Mouse (Mus musculus): ENCODE data around the gene Gclc.

Gclc gene

DNA sequence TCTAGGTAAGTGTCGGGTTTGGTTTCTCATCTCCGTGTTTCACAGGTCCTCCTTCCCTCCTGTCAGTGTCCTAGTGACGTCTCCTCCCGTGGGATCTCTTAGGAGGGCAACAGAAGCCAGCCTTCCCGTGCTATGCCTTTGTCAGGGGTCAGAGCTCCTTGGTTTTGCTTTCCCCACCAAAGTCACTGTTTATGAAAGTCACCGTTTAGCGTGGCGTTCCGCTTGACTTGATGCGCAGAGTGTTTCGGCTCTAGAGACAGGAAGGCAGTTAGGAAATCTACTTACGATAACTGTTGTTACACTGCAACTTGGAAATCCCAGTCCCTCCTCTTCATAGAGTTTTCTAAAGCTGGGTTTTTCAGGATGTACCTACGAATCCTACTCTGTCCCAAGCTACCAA is 28.7 kb downstream of the Gclc start:
- no peak for DNase-seq (ENCODE audit: low read depth, low spot score)

DNA sequence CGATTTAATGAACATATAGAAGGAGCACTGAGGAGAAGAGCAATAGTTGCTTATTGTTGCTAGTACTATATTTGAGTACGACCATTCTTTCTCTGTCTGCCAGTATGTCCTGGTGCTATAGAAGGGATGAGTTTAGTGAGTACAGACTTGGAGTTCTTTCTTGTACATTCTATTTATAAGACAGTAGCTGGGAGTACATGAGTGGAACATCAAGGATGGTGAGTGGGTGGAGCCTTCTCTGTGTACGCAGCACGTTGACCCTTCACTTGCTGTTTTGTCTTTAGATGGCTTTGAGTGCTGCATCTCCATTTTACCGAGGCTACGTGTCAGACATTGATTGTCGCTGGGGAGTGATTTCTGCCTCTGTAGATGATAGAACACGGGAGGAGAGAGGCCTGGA is 31.1 kb downstream of the Gclc start:
- no peak for DNase-seq (ENCODE audit: low read depth, low spot score)

DNA sequence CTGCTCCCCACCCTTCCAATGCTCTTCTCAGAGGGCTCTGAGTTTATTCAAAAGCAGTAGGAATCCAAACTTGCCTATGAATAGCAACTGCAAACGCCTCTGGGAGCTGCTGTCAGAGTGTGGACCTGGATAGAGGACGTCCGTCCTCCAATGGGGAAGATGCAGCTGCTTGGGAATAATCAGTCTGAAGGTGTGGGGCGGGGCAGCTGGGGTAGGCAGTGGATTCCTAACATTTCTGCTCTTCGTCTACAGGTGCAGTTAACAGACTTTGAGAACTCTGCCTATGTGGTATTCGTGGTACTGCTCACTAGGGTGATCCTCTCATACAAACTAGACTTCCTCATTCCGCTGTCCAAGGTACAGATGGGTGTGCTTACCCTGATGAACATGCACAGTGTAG is 33.6 kb downstream of the Gclc start:
- no peak for DNase-seq (ENCODE audit: low read depth, low spot score)

GRCm38 (mm10) chr9:77789615-77790348 is 35.4 kb downstream of the Gclc start:
- DNase-seq (ENCODE audit: low read depth, low spot score): no peak

DNA sequence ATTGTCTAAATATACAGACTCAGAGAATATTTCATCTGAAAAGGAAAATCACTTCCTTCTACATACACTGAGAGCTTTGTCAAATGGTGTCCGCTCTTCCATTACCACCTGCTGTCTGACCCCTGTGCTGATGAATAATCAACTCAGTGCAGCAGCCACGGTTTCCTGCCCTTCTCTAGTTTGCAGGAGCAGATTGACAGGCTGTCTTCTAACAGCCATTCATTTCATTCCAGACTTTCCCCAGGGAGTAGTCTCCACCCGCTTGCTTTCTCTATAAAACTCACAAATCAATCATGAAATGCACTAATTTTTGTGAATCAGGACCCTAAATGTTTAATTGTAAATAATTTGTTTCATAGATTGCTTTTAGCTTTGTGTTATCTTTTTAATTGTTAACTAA is 39.5 kb downstream of the Gclc start:
- DNase-seq (ENCODE audit: low read depth, low spot score): no peak

DNA sequence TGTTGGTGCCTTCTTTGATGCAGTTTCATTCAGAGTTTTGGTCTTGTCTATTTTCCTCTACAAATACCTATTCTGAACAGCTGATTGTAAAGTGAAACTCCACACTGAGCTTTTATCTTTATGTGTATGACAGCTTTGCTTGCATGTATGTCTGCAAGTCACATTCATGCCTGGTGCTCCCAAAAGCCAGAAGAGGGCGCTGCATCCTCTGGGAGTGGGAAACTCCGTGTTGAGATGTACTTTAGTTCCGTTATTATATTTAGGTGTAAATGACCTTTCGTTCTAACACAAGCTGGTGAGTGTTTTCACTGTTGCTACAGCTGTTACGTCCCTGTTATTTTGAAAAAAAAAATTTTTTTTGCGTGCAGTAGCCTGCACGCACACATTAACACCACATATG is 48.1 kb downstream of the Gclc start:
- DNase-seq (ENCODE audit: low read depth, low spot score): no peak

DNA sequence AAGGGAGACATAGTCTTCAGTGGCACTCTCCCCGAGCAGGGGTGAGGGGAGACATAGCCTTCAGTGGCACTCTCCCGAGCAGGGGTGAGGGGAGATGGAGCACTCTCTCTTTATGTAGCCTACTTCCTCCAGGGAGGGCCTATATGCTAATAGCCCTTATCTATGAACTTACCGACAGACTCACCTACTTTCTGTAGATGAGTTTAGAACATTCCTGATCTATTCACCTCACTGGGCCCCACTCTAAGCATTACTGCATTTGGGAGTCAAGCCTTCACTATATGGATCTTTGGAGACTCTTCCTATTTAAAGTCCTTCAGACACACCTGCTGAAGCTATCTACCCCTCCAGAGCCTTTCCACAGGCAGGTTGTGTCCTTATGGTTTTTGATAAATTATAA is 52.1 kb downstream of the Gclc start:
- no peak for DNase-seq (ENCODE audit: low read depth, low spot score)

DNA sequence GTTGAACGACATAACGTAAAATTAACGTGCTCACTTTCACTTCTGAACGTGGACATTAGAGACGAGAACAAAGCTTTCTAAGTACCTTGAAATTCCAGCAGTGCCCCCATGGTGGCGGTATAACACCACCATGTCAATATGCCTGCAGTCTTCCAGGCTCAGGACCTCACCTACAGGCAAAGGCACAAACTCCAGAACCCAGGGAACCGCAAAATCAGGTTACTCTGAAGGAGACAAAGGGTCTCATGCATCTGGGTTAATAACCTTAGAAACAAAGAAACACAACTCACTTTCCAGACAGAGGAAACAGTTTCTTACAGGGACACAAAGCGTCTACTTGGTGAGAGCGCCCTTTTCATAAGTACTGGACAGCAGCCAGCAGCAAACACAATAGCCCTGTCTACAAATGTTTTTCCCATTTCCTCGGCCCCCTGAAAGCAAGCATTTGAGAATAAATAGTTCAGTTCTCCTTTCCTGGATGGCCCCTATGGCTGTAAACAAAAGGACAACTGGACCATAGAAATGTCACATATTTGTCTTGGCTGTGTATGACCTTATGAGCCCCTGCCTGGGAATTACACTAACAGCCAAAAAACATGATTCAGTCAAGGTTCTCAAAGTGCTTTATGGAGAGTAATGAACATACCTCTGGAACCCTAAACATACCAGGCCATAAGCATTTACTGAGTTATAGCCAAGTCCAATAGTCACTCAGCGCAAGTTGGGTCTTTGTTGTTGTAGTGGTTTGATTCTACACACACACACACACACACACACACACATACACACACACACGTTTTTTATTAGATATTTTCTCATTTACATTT is 52.7 kb downstream of the Gclc start:
- DNase-seq (ENCODE audit: low read depth, low spot score): peak; percentile 72

- no peak for DNase-seq (ENCODE audit: low read depth, low spot score)
These were observed 54.1 kb downstream of the Gclc start for GRCm38 (mm10) chr9:77808481-77808880.

DNA sequence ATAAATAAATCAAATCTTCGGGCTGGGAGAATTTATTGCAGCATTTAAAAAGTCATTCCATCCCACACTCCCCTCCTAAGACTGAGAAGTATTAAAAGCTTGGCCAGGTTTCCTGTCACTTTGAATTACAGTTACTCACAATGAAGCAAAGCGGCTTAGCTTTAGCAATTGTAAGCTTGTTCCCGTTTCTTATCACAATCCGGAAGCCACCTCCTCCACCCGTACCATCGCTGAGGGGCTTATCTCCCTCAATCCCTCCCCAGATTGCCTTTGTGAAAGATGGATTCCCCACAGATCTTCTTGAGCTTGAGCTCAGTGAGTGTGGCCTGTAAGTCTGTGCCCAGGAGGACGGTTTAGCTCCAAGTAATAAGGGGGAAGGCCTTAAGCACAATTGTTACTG is 64.5 kb downstream of the Gclc start:
- no peak for DNase-seq (ENCODE audit: low read depth, low spot score)

GRCm38 (mm10) chr9:77819318-77819717 is 65.0 kb downstream of the Gclc start:
- no peak for DNase-seq (ENCODE audit: low read depth, low spot score)

DNA sequence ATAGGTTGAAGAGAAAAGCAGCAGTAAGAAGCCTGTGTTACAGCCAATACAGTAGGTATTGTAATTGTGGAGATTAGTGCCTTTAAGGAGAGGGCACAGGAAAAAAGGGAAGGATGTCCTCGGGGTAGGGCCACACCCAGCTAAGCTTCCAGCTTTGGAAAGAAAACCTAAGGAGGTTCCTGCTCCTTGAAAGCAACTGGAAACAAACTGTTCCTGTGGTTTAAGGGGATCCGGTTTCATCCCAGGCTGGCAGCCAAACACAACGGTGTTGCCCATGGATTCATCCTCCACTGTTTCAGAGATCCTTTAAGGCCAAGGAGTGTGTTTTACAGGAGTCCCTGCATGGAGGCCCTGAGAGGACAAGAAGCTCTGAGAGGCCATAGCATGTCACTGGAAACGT is 66.5 kb downstream of the Gclc start:
- DNase-seq (ENCODE audit: low read depth, low spot score): no peak

GRCm38 (mm10) chr9:77825380-77825961 is 71.1 kb downstream of the Gclc start:
- DNase-seq (ENCODE audit: low read depth, low spot score): no peak

DNA sequence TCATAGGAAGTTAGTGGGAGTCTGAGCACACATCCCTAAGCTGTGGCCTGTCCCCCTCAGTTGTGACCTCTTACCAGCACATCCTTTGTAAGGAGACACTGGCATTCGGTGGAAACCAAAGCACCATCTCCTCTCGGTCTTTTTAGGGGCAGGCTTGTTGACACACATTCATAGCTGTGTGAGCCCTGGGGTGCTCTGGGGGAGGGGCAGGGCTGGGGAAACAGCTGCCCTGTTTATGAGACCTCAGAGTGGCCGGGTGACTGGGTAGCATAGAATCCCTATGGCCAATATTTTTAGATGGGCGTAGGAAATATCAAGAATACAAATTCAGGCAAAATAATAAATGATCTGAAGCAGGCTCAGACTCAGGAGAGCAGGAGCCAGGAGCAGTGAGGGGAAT is 71.9 kb downstream of the Gclc start:
- no peak for DNase-seq (ENCODE audit: low read depth, low spot score)

- DNase-seq (ENCODE audit: low read depth, low spot score): no peak
These were observed 74.2 kb downstream of the Gclc start for GRCm38 (mm10) chr9:77828531-77828965.

GRCm38 (mm10) chr9:77834259-77834993 is 80.1 kb downstream of the Gclc start:
- DNase-seq (ENCODE audit: low read depth, low spot score): no peak

DNA sequence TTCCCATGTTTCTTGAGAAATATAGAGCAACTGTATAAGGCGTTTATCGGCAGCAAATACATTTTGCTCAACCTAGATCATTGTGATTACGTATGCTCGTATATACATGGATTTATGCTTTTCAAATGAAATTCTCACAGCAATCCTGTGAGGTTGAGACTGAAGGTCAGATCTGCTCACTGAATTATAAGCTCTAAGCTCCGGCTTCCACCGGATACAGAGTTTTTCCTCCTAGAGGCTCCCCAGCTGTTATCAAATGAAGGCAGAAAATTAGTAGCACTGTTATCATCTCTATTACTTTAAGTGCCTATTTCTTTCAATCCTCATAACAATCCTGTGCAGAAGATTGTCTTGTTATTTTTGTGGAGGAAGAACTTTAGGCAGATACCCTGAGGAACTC is 80.8 kb downstream of the Gclc start:
- no peak for DNase-seq (ENCODE audit: low read depth, low spot score)

GRCm38 (mm10) chr9:77835756-77836155 is 81.4 kb downstream of the Gclc start:
- DNase-seq (ENCODE audit: low read depth, low spot score): no peak

DNA sequence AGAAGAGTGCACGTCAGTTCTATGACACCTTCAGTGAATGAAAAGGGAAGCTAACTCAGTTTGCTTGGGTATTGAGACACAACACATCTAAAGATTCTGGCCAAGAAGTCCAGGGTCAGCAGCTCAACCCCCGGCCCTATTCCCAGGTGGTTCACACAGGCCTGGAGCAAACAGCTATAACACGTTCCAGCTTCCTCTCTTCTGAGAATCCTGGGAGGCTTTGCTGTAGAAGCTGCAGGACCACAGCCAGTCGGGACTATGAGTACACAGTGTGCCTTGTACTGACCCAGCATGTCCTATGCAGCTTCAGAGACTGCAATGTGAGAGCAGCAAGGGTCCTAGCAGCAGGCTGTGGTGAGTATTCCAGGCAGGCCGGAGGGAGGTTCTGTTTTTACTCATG is 84.3 kb downstream of the Gclc start:
- DNase-seq (ENCODE audit: low read depth, low spot score): no peak

Data from telencephalon, adult 2 months (tissue).